Mouse (Mus musculus) forebrain, postnatal 0 days (tissue): ENCODE data around the gene Jmjd8. TPM values are rescaled to one million over a fixed set of nuclear protein-coding genes. Genes with fewer than 3 reads are reported as not detected.

Experiments
- ATAC-seq: fragments of 200-750 bp; cut with Nextera tagmentation; 2 replicates; pipeline ENCODE4 v1.8.0; 2017; ENCODE audit warnings: mild to moderate bottlenecking, moderate library complexity
- DNase-seq: peaks from one replicate; pipeline ENCODE4 v3.0.0-alpha.2; 2015
- H3K27ac ChIP-seq: fragments of 300-500 bp; sonication (generic); 2 replicates; pipeline ENCODE4 v1.5.1; 2014; ENCODE audit warnings: low read depth, mild to moderate bottlenecking, antibody characterized with exemption, low read length, moderate library complexity, mixed read lengths
- H3K27me3 ChIP-seq: fragments of 300-500 bp; sonication (generic); 2 replicates; pipeline ENCODE4 v1.6.1; 2014; ENCODE audit warnings: mild to moderate bottlenecking, low read length, mixed read lengths; ENCODE audit not compliant: insufficient read depth
- H3K36me3 ChIP-seq: fragments of 300-500 bp; sonication (generic); 2 replicates; pipeline ENCODE4 v1.6.1; 2014; ENCODE audit warnings: mild to moderate bottlenecking, moderate library complexity; ENCODE audit not compliant: insufficient read depth
- H3K4me1 ChIP-seq: fragments of 300-500 bp; sonication (generic); 2 replicates; pipeline ENCODE4 v1.6.1; 2014; ENCODE audit warnings: antibody characterized with exemption; ENCODE audit not compliant: insufficient read depth
- H3K4me2 ChIP-seq: fragments of 300-500 bp; sonication (generic); 2 replicates; pipeline ENCODE4 v1.6.1; 2014; ENCODE audit warnings: low read depth, mild to moderate bottlenecking, moderate library complexity
- H3K4me3 ChIP-seq: fragments of 300-500 bp; sonication (generic); 2 replicates; pipeline ENCODE4 v1.5.1; 2014; ENCODE audit warnings: low read depth, low read length, mixed read lengths
- H3K9ac ChIP-seq: fragments of 300-500 bp; sonication (generic); 2 replicates; pipeline ENCODE4 v1.6.1; 2014; ENCODE audit warnings: mild to moderate bottlenecking
- H3K9me3 ChIP-seq: fragments of 300-500 bp; sonication (generic); 2 replicates; pipeline ENCODE4 v1.6.1; 2016; ENCODE audit warnings: low read length
- CTCF ChIP-seq: sonication (generic); IDR thresholded peaks from 2 replicates; pipeline ENCODE4 v1.5.1; 2016; ENCODE audit warnings: antibody characterized with exemption, control low read depth, low read depth
- WGBS: fragments of 180-500 bp; shearing (Covaris S2); extraction: QIAGEN DNeasy Blood & Tissue Kit; methylation state at CpG from one replicate; pipeline ENCODE4 v1.1.7; 2014; 5-methylcytosine and 5-hydroxymethylcytosine counted together
- polyA plus RNA-seq: library from polyadenylated mRNA; unstranded; fragments of >200 nt; fragmentation: Nextera tagmentation; extraction: Ambion mirVana; gene quantifications from 2 replicates; pipeline ENCODE4 v1.2.1, GENCODE M21; 2015
- total RNA-seq: library from RNA; depleted of rRNA; stranded (reverse); fragments of >200 nt; gene quantifications from 2 replicates; pipeline ENCODE4 v1.2.3, GENCODE M21; 2014

Jmjd8 gene
- total and polyA plus RNA-seq, 2 experiments from 2014 or later, result 49.5 to 52.2 TPM

GRCm38 (mm10) chr17:25795609-25796092 is 33.0 kb upstream of the Jmjd8 start, which contains the start of gene AC134908.4:
AC134908.4 (minus strand) TSS chr17:25795659.
- Histone ChIP-seq H3K27me3 (peaks cover 6% of the 10 kb centered on the region; the same call in 1 of the 2 replicates), H3K4me2 (peak within 1 kb of the TSS; percentile 64), H3K9ac (peak within 1 kb of the TSS; percentile 45; the same call in 1 of the 2 replicates), H3K4me1 (peaks cover 11% of the 10 kb centered on the region), H3K36me3 (no peaks in the 10 kb centered on the region), H3K9me3 (no peaks in the 10 kb centered on the region), H3K4me3 (peak within 1 kb of the TSS; percentile 47), H3K27ac (peak within 1 kb of the TSS; percentile 41; the same call in 1 of the 2 replicates)
- peak; percentile 10 for ATAC-seq
- peak; percentile 48 for DNase-seq
- 14% methylated on average over 6 of the region's 6 CpGs for WGBS
- TF ChIP-seq CTCF, result no peak

DNA sequence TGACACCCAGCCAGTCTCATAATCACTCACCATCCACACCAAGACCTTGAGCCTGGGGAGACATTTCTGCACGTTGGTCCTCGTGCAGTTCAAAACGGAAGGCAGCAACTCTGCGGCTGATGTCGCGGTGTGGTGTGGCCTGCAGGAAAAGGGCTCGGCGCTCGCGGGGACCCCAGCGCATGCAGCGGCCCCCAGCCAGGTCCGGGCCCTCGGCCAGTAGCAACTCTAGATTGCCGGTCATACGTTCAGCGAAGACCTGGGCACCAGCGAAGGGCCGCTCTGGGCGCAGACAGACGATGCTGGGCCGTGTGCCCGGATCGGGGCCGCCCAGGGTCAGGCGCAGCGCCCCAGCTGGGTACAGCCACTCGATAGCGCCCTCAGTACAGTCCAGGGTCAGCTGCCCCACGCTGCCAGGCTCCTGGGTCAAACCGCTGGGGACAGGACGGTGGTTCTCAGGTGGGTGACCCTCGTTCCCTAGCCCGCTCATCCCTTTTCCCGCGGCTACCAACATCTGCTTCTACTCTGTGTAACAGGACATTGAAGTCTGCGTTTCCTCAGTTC is 32.4 kb upstream of the Jmjd8 start:
- 3% methylated on average over 37 of the region's 37 CpGs for WGBS
- DNase-seq (no peak), ATAC-seq (no peak)
- Histone ChIP-seq H3K27me3 (peaks cover 6% of the 10 kb centered on the region; the same call in 1 of the 2 replicates), H3K36me3 (no peaks in the 10 kb centered on the region), H3K4me3 (peak overlapping the region; percentile 47), H3K9ac (peak overlapping the region; percentile 45; the same call in 1 of the 2 replicates), H3K9me3 (no peaks in the 10 kb centered on the region), H3K4me1 (peaks cover 11% of the 10 kb centered on the region), H3K27ac (peak overlapping the region; percentile 16; the same call in 1 of the 2 replicates), H3K4me2 (peak overlapping the region; percentile 64)
- no peak for TF ChIP-seq CTCF

GRCm38 (mm10) chr17:25796951-25797369 is 31.7 kb upstream of the Jmjd8 start, which contains the start of gene Metrn:
Metrn (minus strand) TSS chr17:25797136.
- ATAC-seq, result peak; percentile 66
- Histone ChIP-seq H3K4me3 (peak within 1 kb of the TSS; percentile 47), H3K4me1 (peaks cover 11% of the 10 kb centered on the region), H3K36me3 (no peaks in the 10 kb centered on the region), H3K27me3 (peaks cover 6% of the 10 kb centered on the region; the same call in 1 of the 2 replicates), H3K4me2 (peak within 1 kb of the TSS; percentile 64), H3K9me3 (no peaks in the 10 kb centered on the region), H3K27ac (peak within 1 kb of the TSS; percentile 16; the same call in 1 of the 2 replicates), H3K9ac (peak within 1 kb of the TSS; percentile 45)
- no peak for TF ChIP-seq CTCF
- WGBS, result 1% methylated on average over 33 of the region's 35 CpGs
- DNase-seq, result peak; percentile 69

DNA sequence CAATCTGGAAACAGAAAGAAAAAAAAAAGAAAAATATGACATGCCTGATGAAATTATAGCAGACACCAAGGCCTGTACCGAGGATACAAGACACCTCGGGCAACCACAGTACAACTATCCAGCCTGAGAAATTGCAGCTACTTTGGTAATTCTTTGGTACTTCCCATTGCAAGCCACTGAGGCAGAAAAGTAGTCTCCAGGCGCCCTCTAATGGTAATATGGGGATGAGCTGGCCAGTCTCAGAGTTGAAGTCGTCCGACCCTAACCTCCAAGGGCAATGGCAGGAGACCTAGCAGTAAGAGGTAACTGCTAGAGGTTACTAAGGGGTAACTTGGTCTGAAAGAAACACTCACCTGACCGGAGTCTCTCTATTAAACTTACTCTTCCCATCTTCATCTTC is 27.6 kb upstream of the Jmjd8 start:
- ATAC-seq (peak; percentile 32; the same call in 1 of the 2 replicates), DNase-seq (peak; percentile 82)
- H3K9me3 ChIP-seq, result no peaks in the 10 kb centered on the region
- peak; percentile 87 for TF ChIP-seq CTCF
- peaks cover 9% of the 10 kb centered on the region; the same call in 1 of the 2 replicates for H3K4me1 ChIP-seq
- H3K9ac ChIP-seq, result no peak overlapping the region
- no peaks in the 10 kb centered on the region for H3K36me3 ChIP-seq
- H3K27me3 ChIP-seq, result peaks cover 6% of the 10 kb centered on the region; the same call in 1 of the 2 replicates
- H3K27ac ChIP-seq, result no peak overlapping the region
- no peak overlapping the region for H3K4me3 ChIP-seq
- H3K4me2 ChIP-seq, result no peak overlapping the region
- 5% methylated on average over 6 of the region's 6 CpGs for WGBS

- peak overlapping the region; percentile 40 for H3K9ac ChIP-seq
- peak overlapping the region; percentile 89 for H3K27ac ChIP-seq
- H3K9me3 ChIP-seq, result no peaks in the 10 kb centered on the region
- peak overlapping the region; percentile 33 for H3K4me2 ChIP-seq
- WGBS, result 7% methylated on average over 10 of the region's 10 CpGs
- no peaks in the 10 kb centered on the region for H3K27me3 ChIP-seq
- no peaks in the 10 kb centered on the region for H3K36me3 ChIP-seq
- DNase-seq, result peak; percentile 89
- TF ChIP-seq CTCF, result no peak
- peaks cover 10% of the 10 kb centered on the region for H3K4me1 ChIP-seq
- H3K4me3 ChIP-seq, result no peak overlapping the region
- ATAC-seq, result peak; percentile 96
These were observed 25.7 kb upstream of the Jmjd8 start for GRCm38 (mm10) chr17:25802825-25803517.

GRCm38 (mm10) chr17:25806507-25806906 is 22.2 kb upstream of the Jmjd8 start:
- TF ChIP-seq CTCF, result no peak
- Histone ChIP-seq H3K36me3 (no peaks in the 10 kb centered on the region), H3K27me3 (no peaks in the 10 kb centered on the region), H3K4me1 (peaks cover 27% of the 10 kb centered on the region), H3K4me2 (no peak overlapping the region), H3K4me3 (no peak overlapping the region), H3K9me3 (no peaks in the 10 kb centered on the region), H3K27ac (no peak overlapping the region), H3K9ac (no peak overlapping the region)
- ATAC-seq (no peak), DNase-seq (no peak)
- WGBS, result 90% methylated on average over 4 of the region's 4 CpGs
